In genomic region chr2:41636481-41636880, GRCm38 (mm10) we compare ENCODE assay signal across 22 mouse cellular contexts.
"Had no signal": no experiment of that assay in that cellular context is flagged by ENCODE, and none has a peak within 500 bp of the region (broad histone marks: within the 10 kb centered on the region; RNA-seq: fewer than 3 reads in every experiment).

No protein-coding gene starts in this region.

- DNase-seq: kidney, adult 9 months; kidney, postnatal 14 days; kidney, postnatal 4 days; left cerebral cortex, postnatal 4 days; lung, adult 18-20 months; lung, postnatal 10 days; lung, postnatal 36 days; midbrain, embryonic 14.5 days; right cerebral cortex, adult 18-20 months; right cerebral cortex, postnatal 14 days; right cerebral cortex, postnatal 4 days; thymus, postnatal 25 days had no signal

- H3K9ac ChIP-seq: limb, embryonic 12.5 days; limb, embryonic 15.5 days; liver, embryonic 14.5 days; lung, embryonic 15.5 days; neural tube, embryonic 12.5 days; neural tube, embryonic 15.5 days; stomach, embryonic 15.5 days had no signal

- H3K27ac ChIP-seq: limb, embryonic 12.5 days; limb, embryonic 15.5 days; liver, embryonic 14.5 days; lung, embryonic 15.5 days; neural tube, embryonic 12.5 days; neural tube, embryonic 15.5 days; stomach, embryonic 15.5 days had no signal

- H3K4me2 ChIP-seq: limb, embryonic 12.5 days; limb, embryonic 15.5 days; liver, embryonic 11.5 days; lung, embryonic 15.5 days; midbrain, embryonic 11.5 days; neural tube, embryonic 12.5 days; neural tube, embryonic 15.5 days; stomach, embryonic 15.5 days had no signal

- H3K4me3 ChIP-seq: limb, embryonic 12.5 days; limb, embryonic 15.5 days; lung, embryonic 15.5 days; megakaryocyte, embryonic 14.5 days; neural tube, embryonic 12.5 days; neural tube, embryonic 15.5 days; stomach, embryonic 15.5 days had no signal

- H3K36me3 ChIP-seq: limb, embryonic 12.5 days; limb, embryonic 15.5 days; lung, embryonic 15.5 days; neural tube, embryonic 12.5 days; neural tube, embryonic 15.5 days; stomach, embryonic 15.5 days had no signal

- H3K4me1 ChIP-seq: limb, embryonic 12.5 days; limb, embryonic 15.5 days; lung, embryonic 15.5 days; megakaryocyte, embryonic 14.5 days; neural tube, embryonic 12.5 days; neural tube, embryonic 15.5 days; stomach, embryonic 15.5 days had no signal

- H3K9me3 ChIP-seq: limb, embryonic 12.5 days; limb, embryonic 15.5 days; lung, embryonic 15.5 days; megakaryocyte, embryonic 14.5 days; neural tube, embryonic 12.5 days; neural tube, embryonic 15.5 days; stomach, embryonic 15.5 days had no signal

- H3K27me3 ChIP-seq: limb, embryonic 12.5 days; limb, embryonic 15.5 days; lung, embryonic 15.5 days; megakaryocyte, embryonic 14.5 days; neural tube, embryonic 12.5 days; neural tube, embryonic 15.5 days; stomach, embryonic 15.5 days had no signal
